Mouse (Mus musculus): ENCODE measurements around the gene Lgr4. TPM values are rescaled to one million over a fixed set of nuclear protein-coding genes. Genes with fewer than 3 reads are reported as not detected.

The Lgr4 gene
- polyA plus RNA-seq, 1 experiment: 6.7 TPM

- Histone ChIP-seq H3K4me3 (ENCODE audit: insufficient read depth, poor library complexity, severe bottlenecking) (no peak overlapping the region), H3K79me2 (ENCODE audit: control insufficient read depth, insufficient read depth) (no peaks in the 10 kb centered on the region), H3ac (ENCODE audit: control insufficient read depth, insufficient read length, low read depth) (no peak overlapping the region), H3K27me3 (ENCODE audit: control insufficient read depth, insufficient read depth, insufficient read length) (no peaks in the 10 kb centered on the region), H3K36me3 (ENCODE audit: control insufficient read depth, insufficient read depth) (peaks cover 38% of the 10 kb centered on the region), H3K79me3 (ENCODE audit: low read depth) (no peaks in the 10 kb centered on the region)
- TF ChIP-seq MYOG (IDR thresholded peaks at IDR 0.05; ENCODE audit: control insufficient read depth, extremely low read depth, insufficient read length): no peak
- peak; percentile 27 for TF ChIP-seq CTCF (IDR thresholded peaks at IDR 0.05; ENCODE audit: control insufficient read depth, insufficient read depth, insufficient read length)
Observed at GRCm38 (mm10) chr2:109904171-109904821, 13.2 kb upstream of the Lgr4 start.

DNA sequence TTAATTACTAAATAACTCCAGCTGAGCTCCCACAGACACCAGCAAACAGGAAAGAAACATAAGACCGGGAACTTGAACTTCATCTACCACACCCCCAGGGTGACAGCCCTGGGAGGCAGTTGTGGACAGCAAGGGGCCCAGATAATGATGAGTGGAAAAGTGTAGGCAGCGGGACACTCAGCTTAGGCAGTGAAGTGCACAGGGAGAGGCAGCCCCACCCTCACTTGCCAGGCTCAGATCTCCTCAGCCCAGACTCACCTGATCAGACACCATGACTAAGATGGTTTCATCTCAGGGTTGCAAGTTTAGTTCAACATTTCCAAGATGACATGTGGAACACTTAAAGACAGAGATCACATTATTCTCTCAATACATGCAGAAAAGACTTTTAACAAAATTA, 8.3 kb upstream of the Lgr4 start:
- H3K79me3 ChIP-seq (ENCODE audit: low read depth): no peaks in the 10 kb centered on the region
- no peaks in the 10 kb centered on the region for H3K27me3 ChIP-seq (ENCODE audit: control insufficient read depth, insufficient read depth, insufficient read length)
- no peaks in the 10 kb centered on the region for H3K79me2 ChIP-seq (ENCODE audit: control insufficient read depth, insufficient read depth)
- no peak overlapping the region for H3ac ChIP-seq (ENCODE audit: control insufficient read depth, insufficient read length, low read depth)
- peaks cover 6% of the 10 kb centered on the region for H3K36me3 ChIP-seq (ENCODE audit: control insufficient read depth, insufficient read depth)
- no peak for TF ChIP-seq CTCF (IDR thresholded peaks at IDR 0.05; ENCODE audit: control insufficient read depth, insufficient read depth, insufficient read length)
- TF ChIP-seq USF1 (IDR thresholded peaks at IDR 0.05; ENCODE audit: low read depth): no peak
- TF ChIP-seq FOSL1 (IDR thresholded peaks at IDR 0.05; ENCODE audit: insufficient read depth, low read length, poor library complexity, severe bottlenecking): no peak
- no peak for TF ChIP-seq CEBPB (IDR thresholded peaks at IDR 0.05; ENCODE audit: low read depth)
- TF ChIP-seq MAX (IDR thresholded peaks at IDR 0.05): no peak
- TF ChIP-seq MYOG (IDR thresholded peaks at IDR 0.05; ENCODE audit: control insufficient read depth, extremely low read depth, insufficient read length): no peak
- H3K4me3 ChIP-seq (ENCODE audit: insufficient read depth, poor library complexity, severe bottlenecking): no peak overlapping the region

GRCm38 (mm10) chr2:109912216-109912615, 5.2 kb upstream of the Lgr4 start:
- H3K4me3 ChIP-seq (ENCODE audit: insufficient read depth, poor library complexity, severe bottlenecking): no peak overlapping the region
- no peaks in the 10 kb centered on the region for H3K79me3 ChIP-seq (ENCODE audit: low read depth)

DNA sequence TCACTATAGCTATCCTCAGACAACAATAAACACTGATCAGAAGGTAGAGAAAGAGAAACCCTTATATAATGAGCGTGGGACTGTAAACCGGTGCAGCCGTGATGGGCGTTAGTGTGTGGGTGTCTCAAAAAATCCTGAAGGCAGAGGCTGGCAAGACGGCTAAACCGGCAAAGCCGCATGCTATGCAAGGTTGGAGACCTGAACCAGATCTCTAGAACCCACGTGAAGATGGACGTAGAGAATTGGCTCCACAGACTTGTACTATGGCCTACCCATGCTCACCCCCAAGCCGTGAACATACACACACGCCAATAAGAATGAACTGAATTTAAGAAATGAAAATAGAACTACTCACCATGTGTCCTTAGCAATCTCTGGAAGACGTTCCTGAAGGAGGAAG, 4.7 kb upstream of the Lgr4 start:
- no peaks in the 10 kb centered on the region for H3K36me3 ChIP-seq (ENCODE audit: control insufficient read depth, insufficient read depth)
- TF ChIP-seq MYOG (IDR thresholded peaks at IDR 0.05; ENCODE audit: control insufficient read depth, extremely low read depth, insufficient read length) (no peak), FOSL1 (IDR thresholded peaks at IDR 0.05; ENCODE audit: insufficient read depth, low read length, poor library complexity, severe bottlenecking) (no peak), CEBPB (IDR thresholded peaks at IDR 0.05; ENCODE audit: low read depth) (no peak), MAX (IDR thresholded peaks at IDR 0.05) (no peak), USF1 (IDR thresholded peaks at IDR 0.05; ENCODE audit: low read depth) (no peak), CTCF (IDR thresholded peaks at IDR 0.05; ENCODE audit: control insufficient read depth, insufficient read depth, insufficient read length) (no peak), MYOD1 (IDR thresholded peaks at IDR 0.05; ENCODE audit: control insufficient read depth, insufficient read length, low read depth) (no peak)
- peaks cover under 1% of the 10 kb centered on the region for H3K79me2 ChIP-seq (ENCODE audit: control insufficient read depth, insufficient read depth)
- no peak overlapping the region for H3ac ChIP-seq (ENCODE audit: control insufficient read depth, insufficient read length, low read depth)
- H3K4me3 ChIP-seq (ENCODE audit: insufficient read depth, poor library complexity, severe bottlenecking): no peak overlapping the region
- H3K27me3 ChIP-seq (ENCODE audit: control insufficient read depth, insufficient read depth, insufficient read length): no peaks in the 10 kb centered on the region
- H3K79me3 ChIP-seq (ENCODE audit: low read depth): no peaks in the 10 kb centered on the region

More at GRCm38 (mm10) chr2:109912216-109912615, 5.2 kb upstream of the Lgr4 start:
- no peaks in the 10 kb centered on the region for H3K27me3 ChIP-seq (ENCODE audit: control insufficient read depth, insufficient read depth, insufficient read length)
- no peak for TF ChIP-seq CEBPB (IDR thresholded peaks at IDR 0.05; ENCODE audit: low read depth)
- no peak overlapping the region for H3ac ChIP-seq (ENCODE audit: control insufficient read depth, insufficient read length, low read depth)
- H3K79me2 ChIP-seq (ENCODE audit: control insufficient read depth, insufficient read depth): no peaks in the 10 kb centered on the region
- H3K36me3 ChIP-seq (ENCODE audit: control insufficient read depth, insufficient read depth): no peaks in the 10 kb centered on the region

DNA sequence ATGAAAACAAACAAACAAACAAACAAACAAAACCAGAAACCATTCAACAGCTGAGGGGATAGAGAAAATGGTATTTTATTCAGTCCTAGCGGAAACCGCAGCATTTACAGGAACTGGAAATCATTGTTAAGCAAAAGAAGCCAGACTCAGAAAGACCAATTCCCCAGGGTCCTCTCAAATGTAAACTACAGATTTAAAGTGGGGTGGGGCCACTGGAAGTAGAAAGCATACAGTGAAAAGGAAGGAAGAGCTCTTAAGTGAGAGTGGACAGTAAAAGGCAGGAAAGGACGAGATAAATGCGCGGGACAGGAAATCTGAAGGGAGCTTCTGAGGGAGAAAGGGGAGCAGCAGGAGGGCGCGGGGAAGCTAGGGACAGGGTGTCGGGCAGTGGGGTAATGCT, 4.2 kb upstream of the Lgr4 start:
- H3K4me3 ChIP-seq (ENCODE audit: insufficient read depth, poor library complexity, severe bottlenecking): no peak overlapping the region

GRCm38 (mm10) chr2:109914601-109915000, 2.8 kb upstream of the Lgr4 start:
- Histone ChIP-seq H3K79me3 (ENCODE audit: low read depth) (peaks cover 8% of the 10 kb centered on the region), H3K79me2 (ENCODE audit: control insufficient read depth, insufficient read depth) (peaks cover 18% of the 10 kb centered on the region), H3K27me3 (ENCODE audit: control insufficient read depth, insufficient read depth, insufficient read length) (no peaks in the 10 kb centered on the region), H3K4me3 (ENCODE audit: insufficient read depth, poor library complexity, severe bottlenecking) (no peak overlapping the region), H3K36me3 (ENCODE audit: control insufficient read depth, insufficient read depth) (no peaks in the 10 kb centered on the region), H3ac (ENCODE audit: control insufficient read depth, insufficient read length, low read depth) (no peak overlapping the region)
- no peak for TF ChIP-seq CEBPB (IDR thresholded peaks at IDR 0.05; ENCODE audit: low read depth)
- no peak for TF ChIP-seq MAX (IDR thresholded peaks at IDR 0.05)
- no peak for TF ChIP-seq FOSL1 (IDR thresholded peaks at IDR 0.05; ENCODE audit: insufficient read depth, low read length, poor library complexity, severe bottlenecking)
- no peak for TF ChIP-seq CTCF (IDR thresholded peaks at IDR 0.05; ENCODE audit: control insufficient read depth, insufficient read depth, insufficient read length)

More for the DNA sequence above, 4.2 kb upstream of the Lgr4 start:
- no peaks in the 10 kb centered on the region for H3K27me3 ChIP-seq (ENCODE audit: control insufficient read depth, insufficient read depth, insufficient read length)
- no peaks in the 10 kb centered on the region for H3K36me3 ChIP-seq (ENCODE audit: control insufficient read depth, insufficient read depth)
- TF ChIP-seq CTCF (IDR thresholded peaks at IDR 0.05; ENCODE audit: control insufficient read depth, insufficient read depth, insufficient read length): no peak
- no peak for TF ChIP-seq MYOD1 (IDR thresholded peaks at IDR 0.05; ENCODE audit: control insufficient read depth, insufficient read length, low read depth)
- TF ChIP-seq MYOG (IDR thresholded peaks at IDR 0.05; ENCODE audit: control insufficient read depth, extremely low read depth, insufficient read length): no peak
- TF ChIP-seq MAX (IDR thresholded peaks at IDR 0.05): no peak
- TF ChIP-seq CEBPB (IDR thresholded peaks at IDR 0.05; ENCODE audit: low read depth): no peak
- TF ChIP-seq FOSL1 (IDR thresholded peaks at IDR 0.05; ENCODE audit: insufficient read depth, low read length, poor library complexity, severe bottlenecking): no peak
- no peak for TF ChIP-seq USF1 (IDR thresholded peaks at IDR 0.05; ENCODE audit: low read depth)
- H3K79me2 ChIP-seq (ENCODE audit: control insufficient read depth, insufficient read depth): peaks cover 5% of the 10 kb centered on the region
- no peaks in the 10 kb centered on the region for H3K79me3 ChIP-seq (ENCODE audit: low read depth)
- H3ac ChIP-seq (ENCODE audit: control insufficient read depth, insufficient read length, low read depth): no peak overlapping the region
